Mouse (Mus musculus) forebrain, embryonic 13.5 days (tissue): Measurements from ENCODE around the gene Rab1a. TPM values are rescaled to one million over a fixed set of nuclear protein-coding genes. Genes with fewer than 3 reads are reported as not detected.

Source experiments
- ATAC-seq: fragments of 200-750 bp; cut with Nextera tagmentation; 2 replicates; pipeline ENCODE4 v1.8.0; 2017
- H3K27ac ChIP-seq: fragments of 300-500 bp; sonication (generic); 2 replicates; pipeline ENCODE4 v1.5.1; 2015; ENCODE audit warnings: inconsistent platforms, mild to moderate bottlenecking, moderate library complexity
- H3K27me3 ChIP-seq: fragments of 300-500 bp; sonication (generic); 2 replicates; pipeline ENCODE4 v1.6.1; 2015; ENCODE audit warnings: mild to moderate bottlenecking, inconsistent platforms
- H3K36me3 ChIP-seq: fragments of 300-500 bp; sonication (generic); 2 replicates; pipeline ENCODE4 v1.6.1; 2015; ENCODE audit warnings: mild to moderate bottlenecking, inconsistent platforms; ENCODE audit not compliant: poor library complexity, severe bottlenecking
- H3K4me1 ChIP-seq: fragments of 300-500 bp; sonication (generic); 2 replicates; pipeline ENCODE4 v1.6.1; 2015; ENCODE audit warnings: inconsistent platforms
- H3K4me2 ChIP-seq: fragments of 300-500 bp; sonication (generic); 2 replicates; pipeline ENCODE4 v1.6.1; 2015; ENCODE audit warnings: inconsistent platforms, mild to moderate bottlenecking, moderate library complexity
- H3K4me3 ChIP-seq: fragments of 300-500 bp; sonication (generic); 2 replicates; pipeline ENCODE4 v1.5.1; 2015; ENCODE audit warnings: mild to moderate bottlenecking, inconsistent platforms
- H3K9ac ChIP-seq: fragments of 300-500 bp; sonication (generic); 2 replicates; pipeline ENCODE4 v1.6.1; 2015; ENCODE audit warnings: mild to moderate bottlenecking, inconsistent platforms
- H3K9me3 ChIP-seq: fragments of 300-500 bp; sonication (generic); replicated peaks from 2 replicates; pipeline ENCODE4 v1.6.1; 2016; ENCODE audit warnings: inconsistent platforms
- WGBS: fragments of 180-500 bp; shearing (Covaris S2); methylation state at CpG from one replicate; pipeline ENCODE4 v1.1.7; 2015; 5-methylcytosine and 5-hydroxymethylcytosine counted together
- polyA plus RNA-seq: library from polyadenylated mRNA; unstranded; fragments of >200 nt; fragmentation: Nextera tagmentation; extraction: Ambion mirVana; gene quantifications from 2 replicates; pipeline ENCODE4 v1.2.1, GENCODE M21; 2015

The Rab1a gene
- polyA plus RNA-seq, 1 experiment from 2014 or later = 300 TPM

GRCm38 (mm10) chr11:20225938-20226337, 24.7 kb downstream of the Rab1a start:
- Histone ChIP-seq H3K9ac (no peak overlapping the region), H3K4me1 (no peaks in the 10 kb centered on the region), H3K36me3 (peaks cover 85% of the 10 kb centered on the region), H3K9me3 (no peaks in the 10 kb centered on the region), H3K27ac (no peak overlapping the region), H3K4me3 (no peak overlapping the region), H3K4me2 (no peak overlapping the region), H3K27me3 (no peaks in the 10 kb centered on the region)
- no peak for ATAC-seq
- 95% methylated on average over 4 of the region's 4 CpGs for WGBS

- H3K9me3 ChIP-seq = no peaks in the 10 kb centered on the region
- peaks cover 87% of the 10 kb centered on the region for H3K36me3 ChIP-seq
- 84% methylated on average over 5 of the region's 5 CpGs for WGBS
- no peaks in the 10 kb centered on the region for H3K27me3 ChIP-seq
- no peak overlapping the region for H3K9ac ChIP-seq
- H3K4me3 ChIP-seq = no peak overlapping the region
- ATAC-seq = no peak
- peaks cover 8% of the 10 kb centered on the region; the same call in 1 of the 2 replicates for H3K4me1 ChIP-seq
- H3K27ac ChIP-seq = no peak overlapping the region
- H3K4me2 ChIP-seq = no peak overlapping the region
These were observed 27.4 kb downstream of the Rab1a start for GRCm38 (mm10) chr11:20228666-20229065.

- no peak overlapping the region for H3K4me3 ChIP-seq
- H3K4me1 ChIP-seq = peaks cover 8% of the 10 kb centered on the region; the same call in 1 of the 2 replicates
- no peak for ATAC-seq
- no peak overlapping the region for H3K9ac ChIP-seq
- H3K27me3 ChIP-seq = no peaks in the 10 kb centered on the region
- WGBS = 78% methylated on average over 4 of the region's 4 CpGs
- peaks cover 87% of the 10 kb centered on the region for H3K36me3 ChIP-seq
- H3K4me2 ChIP-seq = no peak overlapping the region
- no peak overlapping the region for H3K27ac ChIP-seq
- no peaks in the 10 kb centered on the region for H3K9me3 ChIP-seq
These were observed 28.1 kb downstream of the Rab1a start for GRCm38 (mm10) chr11:20229311-20229710.

GRCm38 (mm10) chr11:20230286-20230685, 29.1 kb downstream of the Rab1a start:
- peaks cover 8% of the 10 kb centered on the region; the same call in 1 of the 2 replicates for H3K4me1 ChIP-seq
- peaks cover 88% of the 10 kb centered on the region for H3K36me3 ChIP-seq
- no peak overlapping the region for H3K4me3 ChIP-seq
- no peak overlapping the region for H3K4me2 ChIP-seq
- no peaks in the 10 kb centered on the region for H3K27me3 ChIP-seq
- no peaks in the 10 kb centered on the region for H3K9me3 ChIP-seq
- no peak overlapping the region for H3K9ac ChIP-seq
- ATAC-seq = no peak
- no peak overlapping the region for H3K27ac ChIP-seq
- 98% methylated on average over 1 of the region's 1 CpGs for WGBS

- 33% methylated on average over 8 of the region's 8 CpGs for WGBS
- Histone ChIP-seq H3K9me3 (no peaks in the 10 kb centered on the region), H3K4me1 (peaks cover 8% of the 10 kb centered on the region; the same call in 1 of the 2 replicates), H3K4me2 (no peak overlapping the region), H3K4me3 (no peak overlapping the region), H3K9ac (no peak overlapping the region), H3K27ac (peak overlapping the region; percentile 54), H3K36me3 (peaks cover 90% of the 10 kb centered on the region), H3K27me3 (no peaks in the 10 kb centered on the region)
- ATAC-seq = no peak
These were observed 30.1 kb downstream of the Rab1a start for GRCm38 (mm10) chr11:20231128-20231878.

GRCm38 (mm10) chr11:20232016-20232755, 31.0 kb downstream of the Rab1a start:
- no peaks in the 10 kb centered on the region for H3K27me3 ChIP-seq
- H3K4me2 ChIP-seq = no peak overlapping the region
- no peak overlapping the region for H3K4me3 ChIP-seq
- peak overlapping the region; percentile 35; the same call in 1 of the 2 replicates for H3K27ac ChIP-seq
- peaks cover 8% of the 10 kb centered on the region; the same call in 1 of the 2 replicates for H3K4me1 ChIP-seq
- no peak overlapping the region for H3K9ac ChIP-seq
- H3K36me3 ChIP-seq = peaks cover 96% of the 10 kb centered on the region
- WGBS = 85% methylated on average over 4 of the region's 5 CpGs
- H3K9me3 ChIP-seq = no peaks in the 10 kb centered on the region
- peak; percentile 7; the same call in 1 of the 2 replicates for ATAC-seq

- 68% methylated on average over 3 of the region's 3 CpGs for WGBS
- Histone ChIP-seq H3K9ac (no peak overlapping the region), H3K4me1 (peaks cover 8% of the 10 kb centered on the region; the same call in 1 of the 2 replicates), H3K9me3 (no peaks in the 10 kb centered on the region), H3K4me3 (no peak overlapping the region), H3K4me2 (no peak overlapping the region), H3K27ac (no peak overlapping the region), H3K27me3 (no peaks in the 10 kb centered on the region), H3K36me3 (peaks cover 93% of the 10 kb centered on the region)
- no peak for ATAC-seq
These were observed 33.0 kb downstream of the Rab1a start for GRCm38 (mm10) chr11:20234233-20234632.

- no peaks in the 10 kb centered on the region for H3K27me3 ChIP-seq
- peaks cover 96% of the 10 kb centered on the region for H3K36me3 ChIP-seq
- ATAC-seq = no peak
- no peak overlapping the region for H3K9ac ChIP-seq
- WGBS = 97% methylated on average over 7 of the region's 7 CpGs
- no peak overlapping the region for H3K4me3 ChIP-seq
- peaks cover 8% of the 10 kb centered on the region; the same call in 1 of the 2 replicates for H3K4me1 ChIP-seq
- no peak overlapping the region for H3K4me2 ChIP-seq
- H3K27ac ChIP-seq = no peak overlapping the region
- H3K9me3 ChIP-seq = no peaks in the 10 kb centered on the region
These were observed 35.8 kb downstream of the Rab1a start for GRCm38 (mm10) chr11:20237018-20237417.

GRCm38 (mm10) chr11:20237976-20238375, 36.7 kb downstream of the Rab1a start:
- Histone ChIP-seq H3K9me3 (no peaks in the 10 kb centered on the region), H3K4me2 (no peak overlapping the region), H3K4me1 (0 out of 2 replicates have a peak, but pooled peaks cover 1% of the 10 kb centered on the region), H3K36me3 (peaks cover 92% of the 10 kb centered on the region), H3K9ac (no peak overlapping the region), H3K4me3 (no peak overlapping the region), H3K27me3 (no peaks in the 10 kb centered on the region), H3K27ac (no peak overlapping the region)
- WGBS = 91% methylated on average over 3 of the region's 3 CpGs
- ATAC-seq = no peak

- WGBS = 91% methylated on average over 9 of the region's 9 CpGs
- no peaks in the 10 kb centered on the region for H3K27me3 ChIP-seq
- no peak overlapping the region for H3K9ac ChIP-seq
- H3K9me3 ChIP-seq = no peaks in the 10 kb centered on the region
- H3K27ac ChIP-seq = no peak overlapping the region
- H3K4me2 ChIP-seq = no peak overlapping the region
- H3K4me3 ChIP-seq = no peak overlapping the region
- peaks cover 83% of the 10 kb centered on the region for H3K36me3 ChIP-seq
- peaks cover 8% of the 10 kb centered on the region; the same call in 1 of the 2 replicates for H3K4me1 ChIP-seq
- no peak for ATAC-seq
These were observed 38.1 kb downstream of the Rab1a start for GRCm38 (mm10) chr11:20239279-20239861.

GRCm38 (mm10) chr11:20240331-20240730, 39.1 kb downstream of the Rab1a start:
- no peak overlapping the region for H3K27ac ChIP-seq
- no peak for ATAC-seq
- H3K4me2 ChIP-seq = no peak overlapping the region
- no peak overlapping the region for H3K4me3 ChIP-seq
- no peaks in the 10 kb centered on the region for H3K9me3 ChIP-seq
- H3K36me3 ChIP-seq = peaks cover 79% of the 10 kb centered on the region
- H3K4me1 ChIP-seq = peaks cover 12% of the 10 kb centered on the region; the same call in 1 of the 2 replicates
- no peak overlapping the region for H3K9ac ChIP-seq
- WGBS = 92% methylated on average over 5 of the region's 5 CpGs
- H3K27me3 ChIP-seq = no peaks in the 10 kb centered on the region

GRCm38 (mm10) chr11:20241311-20241710, 40.1 kb downstream of the Rab1a start:
- H3K27me3 ChIP-seq = no peaks in the 10 kb centered on the region
- no peaks in the 10 kb centered on the region for H3K9me3 ChIP-seq
- 91% methylated on average over 7 of the region's 7 CpGs for WGBS
- H3K4me2 ChIP-seq = no peak overlapping the region
- no peak overlapping the region for H3K4me3 ChIP-seq
- H3K4me1 ChIP-seq = peaks cover 16% of the 10 kb centered on the region
- peaks cover 70% of the 10 kb centered on the region for H3K36me3 ChIP-seq
- no peak for ATAC-seq
- H3K9ac ChIP-seq = no peak overlapping the region
- H3K27ac ChIP-seq = no peak overlapping the region
